Mouse (Mus musculus): ENCODE measurements around the gene Rhox4a2.
"Not testable (repeated sequence)": the region's sequence is repeated elsewhere in the genome, so short reads cannot be mapped to it uniquely, and the experiment has no call there.

Rhox4a2 gene

DNA sequence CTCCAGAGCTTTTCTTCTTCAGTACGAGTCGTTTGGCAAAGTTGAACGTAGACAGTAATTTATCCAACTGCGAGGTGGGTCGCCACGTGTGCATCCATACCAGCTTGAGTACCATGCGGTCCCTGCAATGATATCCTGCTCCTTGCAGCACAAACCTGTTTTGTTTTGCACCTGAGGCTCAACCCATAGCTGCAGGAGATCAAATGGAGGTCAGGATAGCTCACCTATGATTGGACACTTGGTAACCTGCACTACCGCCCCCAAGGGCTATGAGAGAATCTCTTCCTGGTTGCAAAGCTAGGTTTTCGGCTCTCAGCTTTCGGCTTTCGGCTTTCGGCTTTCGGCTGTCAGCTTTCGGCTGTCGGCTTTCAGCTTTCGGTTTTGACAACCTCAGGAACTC lies at the start of gene Rhox4a2:
Rhox4a2 (plus strand) TSS at position 301 of the 400 bp plus-strand sequence.
- DNase-seq (ENCODE audit: low spot score), result not testable (repeated sequence)

DNA sequence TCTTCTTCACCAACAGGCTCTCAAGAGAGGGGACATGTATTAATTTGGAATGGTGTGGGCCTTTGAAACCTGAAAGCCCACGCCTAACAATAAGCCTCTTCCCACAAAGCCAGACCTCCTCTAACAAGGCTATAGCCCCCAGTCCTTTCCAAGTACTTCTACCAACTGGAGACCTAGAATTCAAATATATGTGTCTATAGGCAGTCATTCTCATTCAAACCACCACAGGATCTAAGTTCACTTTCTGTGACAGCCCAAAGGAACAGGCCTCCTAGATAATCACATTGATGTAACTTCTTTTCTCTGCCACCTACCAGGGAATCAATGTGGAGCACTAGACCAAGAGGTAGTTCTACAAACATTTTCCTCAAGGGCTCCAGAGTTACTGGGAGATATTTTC lies 10.9 kb upstream of the Rhox4a2 start, which contains the start of gene Rhox3a2:
Rhox3a2 (plus strand) TSS at position 301 of the 400 bp plus-strand sequence.
- DNase-seq (ENCODE audit: low spot score), result not testable (repeated sequence)

DNA sequence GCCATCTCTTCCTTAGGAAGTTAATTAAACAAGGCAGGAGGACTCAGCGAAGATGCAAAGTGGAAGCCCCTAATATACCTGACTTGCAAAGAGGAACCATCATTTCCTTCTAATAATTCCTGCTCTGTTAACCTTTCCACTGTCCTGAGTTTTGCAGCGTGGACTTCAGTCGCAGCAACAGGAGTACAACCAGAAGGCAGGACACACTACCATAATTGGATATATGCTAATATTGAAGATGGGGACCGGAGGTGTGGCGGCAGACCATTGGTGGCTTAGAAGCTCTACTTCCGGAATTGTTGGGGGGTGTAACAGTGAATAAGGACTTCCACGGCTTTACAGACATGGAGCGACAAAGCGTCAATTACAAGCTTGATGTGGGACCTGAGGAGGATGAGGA lies 21.1 kb downstream of the Rhox4a2 start, which contains the start of gene Rhox2b:
Rhox2b (plus strand) TSS at position 301 of the 400 bp plus-strand sequence.
- DNase-seq (ENCODE audit: low spot score), result not testable (repeated sequence)

DNA sequence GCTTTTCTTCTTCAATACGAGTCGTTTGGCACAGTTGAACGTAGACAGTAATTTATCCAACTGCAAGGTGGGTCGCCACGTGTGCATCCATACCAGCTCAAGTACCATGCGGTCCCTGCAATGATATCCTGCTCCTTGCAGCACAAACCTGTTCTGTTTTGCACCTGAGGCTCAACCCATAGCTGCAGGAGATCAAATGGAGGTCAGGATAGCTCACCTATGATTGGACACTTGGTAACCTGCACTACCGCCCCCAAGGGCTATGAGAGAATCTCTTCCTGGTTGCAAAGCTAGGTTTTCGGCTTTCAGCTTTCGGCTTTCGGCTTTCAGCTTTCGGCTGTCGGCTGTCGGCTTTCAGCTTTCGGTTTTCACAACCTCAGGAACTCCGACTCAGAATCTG lies 41.5 kb downstream of the Rhox4a2 start, which contains the start of gene Rhox4b:
Rhox4b (plus strand) TSS at position 301 of the 400 bp plus-strand sequence.
- DNase-seq (ENCODE audit: low spot score), result not testable (repeated sequence)

Data from yolk sac, embryonic 10.5 days (tissue).